Mouse (Mus musculus) stomach, postnatal 0 days (tissue): Measurements from ENCODE around the gene Prcd.

ENCODE experiments used
- CTCF ChIP-seq: IDR thresholded peaks from 2 replicates; pipeline ENCODE4 v1.5.1; 2016; ENCODE audit warnings: antibody characterized with exemption, low read depth, mild to moderate bottlenecking, moderate library complexity
- EP300 ChIP-seq: optimal IDR thresholded peaks from 2 replicates; pipeline ENCODE3; 2016; ENCODE audit warnings: antibody characterized with exemption

GRCm38 (mm10) chr11:116681147-116681546 is 27.8 kb downstream of the Prcd start:
- TF ChIP-seq CTCF, result no peak
- no peak for TF ChIP-seq EP300
